Mouse (Mus musculus) erythroblast, embryonic 14.5 days (primary cell): ENCODE measurements around the gene Prkch.

Experiments
- GATA1 ChIP-seq: IDR thresholded peaks from 2 replicates; pipeline ENCODE4 v1.6.1; 2012; ENCODE audit warnings: low read length, inconsistent platforms, mixed read lengths
- TAL1 ChIP-seq: IDR thresholded peaks from 3 replicates; pipeline ENCODE4 v1.6.1; 2012; ENCODE audit warnings: low read length, inconsistent platforms, mixed read lengths

DNA sequence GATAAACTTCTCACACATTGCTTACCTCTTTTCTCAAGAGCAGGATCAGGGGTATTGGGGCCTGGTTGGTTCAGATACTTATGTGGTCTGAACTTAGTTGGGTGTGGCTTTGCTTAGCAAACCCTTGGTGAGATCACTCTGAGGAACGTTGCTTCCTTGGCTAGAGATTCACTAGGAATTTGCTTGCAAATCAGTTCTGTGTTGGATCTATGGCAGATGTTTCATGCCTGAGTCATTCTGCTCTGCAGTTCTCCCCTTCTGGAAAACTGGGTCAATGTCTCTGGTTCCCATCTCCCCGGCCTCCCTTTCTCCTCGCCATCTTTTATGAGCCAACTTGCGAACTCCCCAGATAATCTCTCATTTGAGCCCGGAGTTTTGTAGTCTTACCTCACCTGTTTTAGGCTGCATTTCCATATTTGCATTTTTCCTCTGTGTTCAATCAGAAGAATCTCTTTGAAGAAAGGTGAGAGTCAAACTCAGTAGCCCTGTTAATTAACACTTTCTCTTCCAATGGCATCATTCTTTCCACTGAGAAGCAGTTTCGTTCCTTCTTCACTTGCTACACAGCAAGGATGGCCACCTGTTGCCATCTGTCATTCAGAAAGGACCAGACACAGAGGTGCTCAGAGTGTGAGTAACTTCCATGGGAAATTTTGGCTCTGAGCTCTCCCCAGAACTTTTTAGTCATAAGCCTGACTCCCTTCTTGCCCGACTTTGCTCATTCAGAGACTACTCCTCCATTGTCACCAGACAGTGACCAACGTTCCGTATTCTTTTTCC, 141.4 kb downstream of the Prkch start:
- TF ChIP-seq TAL1: no peak
- TF ChIP-seq GATA1: no peak
